Mouse (Mus musculus) midbrain, embryonic 10.5 days (tissue): ENCODE data around the gene Fcf1. TPM values are rescaled to one million over a fixed set of nuclear protein-coding genes. Genes with fewer than 3 reads are reported as not detected.
A peak's percentile ranks its signal among the peaks of the same experiment; 100 is the strongest.

Source experiments
- DNase-seq: peaks from one replicate; pipeline ENCODE4 v3.0.0-alpha.2; 2017; ENCODE audit warnings: low spot score
- H3K27ac ChIP-seq: fragments of 300-500 bp; sonication (generic); replicated peaks from 2 replicates; pipeline ENCODE4 v1.5.1; 2016; ENCODE audit warnings: mild to moderate bottlenecking
- H3K27me3 ChIP-seq: fragments of 300-500 bp; sonication (generic); 2 replicates; pipeline ENCODE4 v1.6.1; 2016; ENCODE audit warnings: low read depth, mild to moderate bottlenecking; ENCODE audit not compliant: poor library complexity, severe bottlenecking
- H3K36me3 ChIP-seq: fragments of 300-500 bp; sonication (generic); 2 replicates; pipeline ENCODE4 v1.6.1; 2016; ENCODE audit warnings: mild to moderate bottlenecking, moderate library complexity
- H3K4me1 ChIP-seq: fragments of 300-500 bp; sonication (generic); 2 replicates; pipeline ENCODE4 v1.6.1; 2016
- H3K4me3 ChIP-seq: fragments of 300-500 bp; sonication (generic); 2 replicates; pipeline ENCODE4 v1.5.1; 2016; ENCODE audit warnings: mild to moderate bottlenecking, moderate library complexity
- H3K9me3 ChIP-seq: fragments of 300-500 bp; sonication (generic); replicated peaks from 2 replicates; pipeline ENCODE4 v1.6.1; 2016; ENCODE audit warnings: mild to moderate bottlenecking
- WGBS: fragments of 180-500 bp; shearing (Covaris S2); methylation state at CpG from one replicate; pipeline ENCODE4 v1.1.7; 2016; 5-methylcytosine and 5-hydroxymethylcytosine counted together
- polyA plus RNA-seq: library from polyadenylated mRNA; unstranded; fragments of >200 nt; fragmentation: Nextera tagmentation; extraction: Ambion mirVana; gene quantifications from 2 replicates; pipeline ENCODE4 v1.2.1, GENCODE M21; 2016

Gene Fcf1
- polyA plus RNA-seq, 1 experiment from 2014 or later: 182 TPM

- H3K27me3 ChIP-seq: no peaks in the 10 kb centered on the region
Observed at GRCm38 (mm10) chr12:84947894-84948583, 22.7 kb upstream of the Fcf1 start.

GRCm38 (mm10) chr12:84948584-84949285, 22.0 kb upstream of the Fcf1 start:
- H3K27ac ChIP-seq: no peak overlapping the region
- H3K36me3 ChIP-seq: peaks cover 60% of the 10 kb centered on the region
- no peaks in the 10 kb centered on the region for H3K9me3 ChIP-seq
- WGBS: 92% methylated on average over 6 of the region's 6 CpGs
- DNase-seq: no peak
- H3K4me3 ChIP-seq: no peak overlapping the region
- no peaks in the 10 kb centered on the region for H3K27me3 ChIP-seq
- no peaks in the 10 kb centered on the region for H3K4me1 ChIP-seq

More at GRCm38 (mm10) chr12:84947894-84948583, 22.7 kb upstream of the Fcf1 start:
- no peaks in the 10 kb centered on the region for H3K4me1 ChIP-seq
- H3K4me3 ChIP-seq: no peak overlapping the region
- H3K9me3 ChIP-seq: no peaks in the 10 kb centered on the region
- 84% methylated on average over 2 of the region's 2 CpGs for WGBS
- H3K27ac ChIP-seq: no peak overlapping the region
- H3K36me3 ChIP-seq: peaks cover 63% of the 10 kb centered on the region
- DNase-seq: no peak

GRCm38 (mm10) chr12:84950763-84951162, 19.9 kb upstream of the Fcf1 start:
- 96% methylated on average over 6 of the region's 6 CpGs for WGBS
- DNase-seq: no peak
- peaks cover 52% of the 10 kb centered on the region for H3K36me3 ChIP-seq
- no peaks in the 10 kb centered on the region for H3K9me3 ChIP-seq
- H3K4me3 ChIP-seq: no peak overlapping the region
- no peak overlapping the region for H3K27ac ChIP-seq
- no peaks in the 10 kb centered on the region for H3K4me1 ChIP-seq
- H3K27me3 ChIP-seq: no peaks in the 10 kb centered on the region

- no peak overlapping the region for H3K4me3 ChIP-seq
- DNase-seq: no peak
- no peaks in the 10 kb centered on the region for H3K4me1 ChIP-seq
- no peak overlapping the region for H3K27ac ChIP-seq
- H3K9me3 ChIP-seq: no peaks in the 10 kb centered on the region
- peaks cover 55% of the 10 kb centered on the region for H3K36me3 ChIP-seq
- WGBS: 63% methylated on average over 8 of the region's 8 CpGs
- H3K27me3 ChIP-seq: no peaks in the 10 kb centered on the region
Observed at GRCm38 (mm10) chr12:84951531-84951930, 19.2 kb upstream of the Fcf1 start.

- Histone ChIP-seq H3K4me3 (no peak overlapping the region), H3K4me1 (no peaks in the 10 kb centered on the region), H3K27me3 (no peaks in the 10 kb centered on the region), H3K27ac (no peak overlapping the region), H3K36me3 (peaks cover 47% of the 10 kb centered on the region), H3K9me3 (no peaks in the 10 kb centered on the region)
- no peak for DNase-seq
- WGBS: 81% methylated on average over 1 of the region's 1 CpGs
Observed at GRCm38 (mm10) chr12:84952351-84952750, 18.3 kb upstream of the Fcf1 start.

- Histone ChIP-seq H3K4me1 (no peaks in the 10 kb centered on the region), H3K27ac (no peak overlapping the region), H3K27me3 (no peaks in the 10 kb centered on the region), H3K9me3 (no peaks in the 10 kb centered on the region), H3K36me3 (peaks cover 30% of the 10 kb centered on the region), H3K4me3 (no peak overlapping the region)
- 96% methylated on average over 3 of the region's 3 CpGs for WGBS
- no peak for DNase-seq
Observed at GRCm38 (mm10) chr12:84956317-84956716, 14.4 kb upstream of the Fcf1 start.

- Histone ChIP-seq H3K27me3 (no peaks in the 10 kb centered on the region), H3K36me3 (peaks cover 30% of the 10 kb centered on the region), H3K4me1 (no peaks in the 10 kb centered on the region), H3K4me3 (no peak overlapping the region), H3K27ac (no peak overlapping the region), H3K9me3 (no peaks in the 10 kb centered on the region)
- 85% methylated on average over 1 of the region's 1 CpGs for WGBS
- no peak for DNase-seq
Observed at GRCm38 (mm10) chr12:84958794-84959356, 11.8 kb upstream of the Fcf1 start.

GRCm38 (mm10) chr12:84962606-84963005, 8.1 kb upstream of the Fcf1 start:
- no peaks in the 10 kb centered on the region for H3K4me1 ChIP-seq
- DNase-seq: no peak
- H3K4me3 ChIP-seq: no peak overlapping the region
- H3K36me3 ChIP-seq: peaks cover 21% of the 10 kb centered on the region
- 85% methylated on average over 7 of the region's 7 CpGs for WGBS
- H3K9me3 ChIP-seq: no peaks in the 10 kb centered on the region
- no peaks in the 10 kb centered on the region for H3K27me3 ChIP-seq
- H3K27ac ChIP-seq: no peak overlapping the region

GRCm38 (mm10) chr12:84968831-84969655, 1.7 kb upstream of the Fcf1 start:
- H3K9me3 ChIP-seq: no peaks in the 10 kb centered on the region
- peaks cover 18% of the 10 kb centered on the region for H3K4me1 ChIP-seq
- WGBS: 85% methylated on average over 16 of the region's 16 CpGs
- no peaks in the 10 kb centered on the region for H3K27me3 ChIP-seq
- DNase-seq: no peak
- H3K4me3 ChIP-seq: peak overlapping the region; percentile 91
- no peak overlapping the region for H3K27ac ChIP-seq
- peaks cover 22% of the 10 kb centered on the region for H3K36me3 ChIP-seq

- 28% methylated on average over 15 of the region's 15 CpGs for WGBS
- peaks cover 24% of the 10 kb centered on the region for H3K36me3 ChIP-seq
- no peaks in the 10 kb centered on the region for H3K9me3 ChIP-seq
- peak overlapping the region; percentile 91 for H3K4me3 ChIP-seq
- H3K4me1 ChIP-seq: peaks cover 18% of the 10 kb centered on the region
- DNase-seq: no peak
- peak overlapping the region; percentile 88 for H3K27ac ChIP-seq
- no peaks in the 10 kb centered on the region for H3K27me3 ChIP-seq
Observed at GRCm38 (mm10) chr12:84969656-84970427, 855 bp upstream of the Fcf1 start.

- no peak overlapping the region for H3K4me3 ChIP-seq
- WGBS: 85% methylated on average over 2 of the region's 2 CpGs
- no peaks in the 10 kb centered on the region for H3K4me1 ChIP-seq
- no peaks in the 10 kb centered on the region for H3K9me3 ChIP-seq
- no peak for DNase-seq
- H3K27me3 ChIP-seq: no peaks in the 10 kb centered on the region
- no peak overlapping the region for H3K27ac ChIP-seq
- H3K36me3 ChIP-seq: peaks cover 97% of the 10 kb centered on the region
Observed at GRCm38 (mm10) chr12:84979264-84979862, 8.7 kb downstream of the Fcf1 start.
